Mouse (Mus musculus) testis, adult 2 months (tissue): ENCODE measurements around the gene Plrg1.

Source experiments
- CTCF ChIP-seq: fragments of 200-500 bp; IDR thresholded peaks from 2 replicates; pipeline ENCODE4 v1.5.1; 2012; ENCODE audit warnings: low read depth, mild to moderate bottlenecking, inconsistent platforms, low read length, moderate library complexity; ENCODE audit not compliant: control insufficient read depth, insufficient read depth, insufficient replicate concordance
- POLR2A ChIP-seq: fragments of 200-500 bp; IDR thresholded peaks from 2 replicates; pipeline ENCODE4 v1.6.1; 2012; ENCODE audit warnings: low read depth, mild to moderate bottlenecking, inconsistent platforms, low read length, moderate library complexity; ENCODE audit not compliant: control insufficient read depth

DNA sequence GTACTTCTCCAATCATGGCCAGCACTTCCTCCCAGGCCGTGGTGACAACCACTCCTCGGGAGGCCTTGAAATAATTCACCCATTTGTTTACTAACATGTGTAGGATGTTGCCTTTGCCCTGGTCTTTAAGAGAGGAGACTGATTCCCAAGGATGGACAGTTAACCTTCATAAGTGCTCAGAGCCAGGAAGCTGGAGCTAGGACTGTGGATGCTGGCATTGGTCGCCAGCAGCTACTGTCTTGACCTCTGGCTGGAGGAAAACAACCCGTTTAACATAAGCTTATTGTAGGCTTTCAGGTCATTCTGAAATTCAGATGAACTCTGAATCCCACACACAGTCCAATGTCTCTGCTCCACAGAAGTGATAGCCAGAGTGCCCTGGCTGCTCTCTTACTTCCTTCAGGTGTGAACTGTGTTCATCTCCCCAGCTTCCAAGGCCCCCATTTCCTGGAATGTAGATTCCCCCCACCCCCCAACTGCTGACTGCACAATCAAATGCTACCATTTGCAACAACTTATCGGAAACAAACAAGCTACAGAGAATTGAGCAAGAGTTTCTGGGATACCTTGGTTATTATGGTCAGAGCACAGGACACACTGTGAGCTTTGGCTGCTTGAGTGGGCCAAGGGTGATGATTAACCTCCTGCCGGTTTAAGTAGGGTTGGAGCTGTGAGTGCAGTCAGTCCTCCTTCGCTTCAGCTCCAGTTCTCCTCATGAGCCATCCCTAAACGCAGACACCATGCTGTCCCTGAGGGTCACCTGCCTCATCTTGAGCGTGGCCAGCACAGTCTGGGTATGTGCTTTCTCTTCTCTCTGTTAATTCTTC is 29.6 kb upstream of the Plrg1 start, which contains the start of gene Fga:
- TF ChIP-seq CTCF (no peak), POLR2A (no peak)
